Mouse (Mus musculus) MEL-GATA-1-ER (cell line): ENCODE data around the gene Zbtb25.

Experiments
- DNase-seq: peaks from one replicate; pipeline ENCODE4 v3.0.0-alpha.2; 2012; ENCODE audit warnings: low read depth; ENCODE audit errors: extremely low read depth

Zbtb25 gene

DNA sequence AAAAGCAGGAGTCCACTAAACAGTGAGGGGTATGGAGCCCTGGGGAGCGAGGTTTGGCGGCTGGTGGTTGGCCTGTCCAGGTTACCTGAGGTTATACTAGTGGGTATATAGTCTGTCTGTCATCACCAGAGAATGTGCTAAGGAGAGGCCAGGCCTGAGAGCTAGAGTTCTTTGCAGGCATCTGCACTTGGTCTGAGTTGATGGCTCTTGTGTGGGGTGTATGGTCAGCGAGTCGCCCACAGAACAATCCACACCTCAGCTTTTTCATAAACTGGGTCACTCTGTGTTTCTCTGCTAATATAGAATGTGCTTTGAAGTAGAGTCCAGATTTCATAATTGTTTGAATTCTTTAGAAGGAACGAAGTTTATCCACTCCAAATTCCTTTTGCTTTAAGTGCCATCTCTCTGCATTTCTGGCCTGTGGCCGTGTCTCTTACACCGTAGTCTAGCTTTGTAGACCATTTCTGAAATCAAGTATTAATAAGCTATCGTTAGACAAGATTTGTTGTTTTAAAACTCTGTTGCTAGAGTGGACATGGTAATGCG is 70.0 kb downstream of the Zbtb25 start:
- DNase-seq = no peak

DNA sequence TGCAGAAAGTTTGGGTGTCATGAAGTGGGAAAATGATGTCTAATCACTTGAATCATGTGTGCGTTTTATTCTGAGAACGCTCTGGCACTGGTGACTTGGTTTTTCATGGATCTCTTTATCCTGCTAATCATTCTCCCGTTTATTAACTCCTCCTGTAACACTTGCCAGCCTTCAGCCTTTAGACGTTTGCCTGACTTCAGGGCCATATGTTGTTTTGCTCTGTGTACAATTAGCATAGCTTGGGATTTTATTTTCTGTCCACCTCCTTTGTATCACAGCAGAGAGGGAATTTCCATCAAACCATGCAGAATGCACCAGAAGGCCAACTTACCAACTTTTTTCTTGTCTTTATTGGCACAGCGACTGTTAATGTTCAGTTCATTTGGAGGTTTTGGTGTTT is 71.6 kb downstream of the Zbtb25 start:
- DNase-seq = no peak
